Mouse (Mus musculus) intestine, embryonic 15.5 days (tissue): Measurements from ENCODE around the gene Astn1. TPM values are rescaled to one million over a fixed set of nuclear protein-coding genes. Genes with fewer than 3 reads are reported as not detected.

Experiments
- ATAC-seq: fragments of 200-750 bp; cut with Nextera tagmentation; 2 replicates; pipeline ENCODE4 v1.8.0; 2017; ENCODE audit warnings: moderate TSS enrichment, moderate library complexity
- H3K27ac ChIP-seq: fragments of 300-500 bp; sonication (generic); 2 replicates; pipeline ENCODE4 v1.5.1; 2015; ENCODE audit warnings: mild to moderate bottlenecking, inconsistent platforms
- H3K27me3 ChIP-seq: fragments of 300-500 bp; sonication (generic); replicated peaks from 2 replicates; pipeline ENCODE4 v1.6.1; 2015; ENCODE audit warnings: inconsistent platforms
- H3K36me3 ChIP-seq: fragments of 300-500 bp; sonication (generic); 2 replicates; pipeline ENCODE4 v1.6.1; 2015; ENCODE audit warnings: inconsistent platforms
- H3K4me1 ChIP-seq: fragments of 300-500 bp; sonication (generic); replicated peaks from 2 replicates; pipeline ENCODE4 v1.6.1; 2015; ENCODE audit warnings: inconsistent platforms
- H3K4me2 ChIP-seq: fragments of 300-500 bp; sonication (generic); replicated peaks from 2 replicates; pipeline ENCODE4 v1.6.1; 2015; ENCODE audit warnings: mild to moderate bottlenecking, inconsistent platforms
- H3K4me3 ChIP-seq: fragments of 300-500 bp; sonication (generic); replicated peaks from 2 replicates; pipeline ENCODE4 v1.5.1; 2015; ENCODE audit warnings: inconsistent platforms
- H3K9ac ChIP-seq: fragments of 300-500 bp; sonication (generic); 2 replicates; pipeline ENCODE4 v1.6.1; 2015; ENCODE audit warnings: inconsistent platforms
- H3K9me3 ChIP-seq: fragments of 300-500 bp; sonication (generic); 2 replicates; pipeline ENCODE4 v1.6.1; 2016; ENCODE audit warnings: inconsistent platforms
- WGBS: fragments of 180-500 bp; shearing (Covaris S2); methylation state at CpG from one replicate; pipeline ENCODE4 v1.1.7; 2015; 5-methylcytosine and 5-hydroxymethylcytosine counted together
- polyA plus RNA-seq: library from polyadenylated mRNA; unstranded; fragments of >200 nt; fragmentation: Nextera tagmentation; extraction: Ambion mirVana; gene quantifications from 2 replicates; pipeline ENCODE4 v1.2.1, GENCODE M21; 2015

Astn1 gene
- polyA plus RNA-seq, 1 experiment from 2014 or later: 1.1 TPM

DNA sequence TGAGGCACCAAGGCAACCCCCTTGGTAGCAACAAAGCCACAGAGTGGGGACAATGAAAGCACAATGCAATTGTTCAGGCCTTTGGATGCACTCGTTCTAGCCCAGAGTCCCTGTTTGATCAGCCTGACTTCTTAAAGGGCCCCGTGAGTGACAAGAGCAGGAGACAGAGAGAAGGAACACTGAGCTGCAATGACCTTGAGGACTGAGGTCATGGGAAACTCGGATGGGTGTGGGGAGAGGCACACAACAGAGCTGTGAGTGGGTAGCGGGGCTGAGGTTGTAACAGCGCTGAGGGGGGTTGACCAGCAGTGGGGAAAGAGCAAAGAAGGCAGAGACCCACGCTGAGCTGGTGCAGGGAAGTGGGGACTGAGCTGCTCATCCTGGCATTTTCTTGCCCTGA is 189.9 kb downstream of the Astn1 start:
- Histone ChIP-seq H3K27ac (no peak overlapping the region), H3K4me1 (no peaks in the 10 kb centered on the region), H3K9ac (no peak overlapping the region), H3K36me3 (no peaks in the 10 kb centered on the region), H3K4me3 (no peak overlapping the region), H3K27me3 (no peaks in the 10 kb centered on the region), H3K9me3 (no peaks in the 10 kb centered on the region), H3K4me2 (no peak overlapping the region)
- 52% methylated on average over 6 of the region's 6 CpGs for WGBS
- no peak for ATAC-seq

DNA sequence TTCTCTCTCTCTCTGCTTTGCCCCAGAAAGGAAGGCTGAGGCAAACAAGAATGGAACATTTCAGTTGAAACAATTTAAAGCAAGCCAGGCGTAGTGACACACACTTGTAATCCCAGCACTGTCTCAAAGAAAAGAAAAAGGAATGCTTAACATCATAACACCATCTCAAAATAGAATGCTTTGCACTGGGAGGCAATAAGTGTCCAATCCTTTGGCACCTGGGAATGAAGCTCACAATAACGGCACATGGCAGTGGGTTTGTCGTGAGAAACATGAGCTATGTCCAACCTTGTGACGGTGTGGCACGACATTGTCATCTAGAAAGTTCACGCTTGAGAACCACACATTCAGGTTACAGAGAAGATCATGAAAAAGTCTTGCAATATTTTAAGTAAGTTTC is 191.3 kb downstream of the Astn1 start:
- no peaks in the 10 kb centered on the region for H3K27me3 ChIP-seq
- no peak overlapping the region for H3K4me3 ChIP-seq
- no peak for ATAC-seq
- H3K4me1 ChIP-seq: no peaks in the 10 kb centered on the region
- H3K27ac ChIP-seq: no peak overlapping the region
- WGBS: 90% methylated on average over 6 of the region's 6 CpGs
- H3K36me3 ChIP-seq: no peaks in the 10 kb centered on the region
- H3K9me3 ChIP-seq: no peaks in the 10 kb centered on the region
- no peak overlapping the region for H3K9ac ChIP-seq
- no peak overlapping the region for H3K4me2 ChIP-seq

DNA sequence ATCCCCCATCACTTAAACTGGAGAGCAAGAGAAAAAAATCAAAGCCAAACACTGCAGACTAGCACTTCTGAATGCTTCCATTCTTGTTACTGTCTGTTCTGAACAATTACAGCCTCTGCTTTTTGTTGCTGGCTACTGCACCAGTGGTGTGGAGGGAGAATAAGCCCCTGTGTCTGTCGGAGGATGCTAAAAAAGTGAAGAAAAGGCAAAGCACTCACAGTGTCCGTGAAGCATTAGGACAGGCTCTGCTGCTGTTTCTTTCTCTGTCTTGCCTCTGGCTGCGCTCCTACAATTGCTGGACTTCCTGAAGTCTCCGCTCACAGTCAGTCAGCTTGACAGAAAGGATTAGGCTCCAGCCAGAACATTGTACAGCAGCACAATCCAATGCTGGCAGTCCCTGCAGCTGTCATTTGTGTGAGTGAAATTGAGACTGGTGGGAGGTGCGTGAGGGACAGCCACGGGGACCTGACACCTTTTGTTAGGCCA is 192.0 kb downstream of the Astn1 start:
- H3K9ac ChIP-seq: no peak overlapping the region
- no peaks in the 10 kb centered on the region for H3K4me1 ChIP-seq
- H3K4me2 ChIP-seq: no peak overlapping the region
- H3K36me3 ChIP-seq: no peaks in the 10 kb centered on the region
- no peak for ATAC-seq
- WGBS: 26% methylated on average over 6 of the region's 6 CpGs
- H3K9me3 ChIP-seq: no peaks in the 10 kb centered on the region
- H3K27ac ChIP-seq: no peak overlapping the region
- H3K4me3 ChIP-seq: no peak overlapping the region
- no peaks in the 10 kb centered on the region for H3K27me3 ChIP-seq

DNA sequence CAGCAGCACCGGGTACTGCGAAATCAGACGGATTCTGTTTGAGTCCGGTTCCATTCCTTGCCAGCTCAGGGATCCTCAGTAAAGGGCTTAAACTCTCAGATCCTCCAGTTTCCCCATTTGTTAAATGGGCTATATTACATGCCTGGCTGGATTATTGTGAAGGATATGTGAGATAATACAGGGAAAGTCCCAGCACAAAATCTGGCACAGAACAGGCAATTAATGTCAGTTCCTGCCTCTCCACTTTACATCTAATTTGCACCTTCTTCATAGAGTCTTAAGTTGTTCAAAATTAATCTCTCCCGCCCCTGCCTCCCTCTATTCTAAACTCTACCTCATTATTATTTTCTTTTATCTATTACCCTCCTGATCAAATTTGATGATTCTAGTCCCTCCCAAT is 211.1 kb downstream of the Astn1 start:
- Histone ChIP-seq H3K36me3 (no peaks in the 10 kb centered on the region), H3K9ac (no peak overlapping the region), H3K9me3 (no peaks in the 10 kb centered on the region), H3K4me3 (no peak overlapping the region), H3K4me2 (no peak overlapping the region), H3K27me3 (no peaks in the 10 kb centered on the region), H3K27ac (no peak overlapping the region), H3K4me1 (no peaks in the 10 kb centered on the region)
- no peak for ATAC-seq
- WGBS: 94% methylated on average over 5 of the region's 5 CpGs

DNA sequence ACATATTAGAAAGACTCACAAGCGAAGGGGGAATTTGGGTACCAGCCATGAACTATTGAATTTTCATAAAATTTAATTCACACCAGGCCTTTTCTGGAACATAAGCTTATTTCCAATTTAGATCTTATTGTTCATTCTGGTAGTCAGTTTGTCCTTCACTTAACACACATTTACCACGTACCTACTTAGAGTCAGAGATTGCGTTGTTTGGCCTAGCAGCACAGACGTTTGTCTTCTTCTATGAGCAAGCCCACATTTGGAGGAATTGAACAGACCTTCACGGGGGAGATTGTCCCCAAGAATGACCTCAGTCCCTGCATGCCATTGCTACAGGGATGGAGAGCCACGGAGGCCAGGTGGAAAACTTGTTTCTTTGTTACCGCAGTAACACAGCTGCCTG is 211.5 kb downstream of the Astn1 start:
- Histone ChIP-seq H3K9ac (no peak overlapping the region), H3K4me2 (no peak overlapping the region), H3K4me1 (no peaks in the 10 kb centered on the region), H3K27me3 (no peaks in the 10 kb centered on the region), H3K36me3 (no peaks in the 10 kb centered on the region), H3K9me3 (no peaks in the 10 kb centered on the region), H3K4me3 (no peak overlapping the region), H3K27ac (no peak overlapping the region)
- 81% methylated on average over 7 of the region's 7 CpGs for WGBS
- ATAC-seq: no peak

DNA sequence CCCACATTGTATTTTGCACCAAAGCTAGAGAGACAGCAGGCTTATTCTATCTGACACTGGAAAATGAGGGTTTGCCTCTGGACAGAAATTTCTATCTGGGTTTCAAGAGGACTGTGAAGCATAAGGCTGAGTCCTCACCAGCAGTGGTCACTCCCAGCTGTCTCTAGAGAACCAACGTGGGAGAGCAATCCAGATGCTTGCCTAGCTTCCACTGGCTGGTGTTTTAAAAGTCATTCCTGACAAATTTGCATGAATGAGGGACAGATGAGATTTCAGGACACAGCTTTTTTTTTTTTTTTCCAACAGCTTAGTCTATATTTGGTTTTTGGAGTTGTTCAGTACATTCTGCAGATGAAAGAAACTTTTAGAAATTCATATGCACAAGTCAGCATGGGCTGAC is 213.9 kb downstream of the Astn1 start:
- H3K27ac ChIP-seq: no peak overlapping the region
- no peaks in the 10 kb centered on the region for H3K9me3 ChIP-seq
- H3K4me2 ChIP-seq: no peak overlapping the region
- ATAC-seq: no peak
- no peak overlapping the region for H3K9ac ChIP-seq
- H3K27me3 ChIP-seq: no peaks in the 10 kb centered on the region
- H3K4me1 ChIP-seq: no peaks in the 10 kb centered on the region
- no peak overlapping the region for H3K4me3 ChIP-seq
- H3K36me3 ChIP-seq: no peaks in the 10 kb centered on the region
- 46% methylated on average over 1 of the region's 1 CpGs for WGBS

DNA sequence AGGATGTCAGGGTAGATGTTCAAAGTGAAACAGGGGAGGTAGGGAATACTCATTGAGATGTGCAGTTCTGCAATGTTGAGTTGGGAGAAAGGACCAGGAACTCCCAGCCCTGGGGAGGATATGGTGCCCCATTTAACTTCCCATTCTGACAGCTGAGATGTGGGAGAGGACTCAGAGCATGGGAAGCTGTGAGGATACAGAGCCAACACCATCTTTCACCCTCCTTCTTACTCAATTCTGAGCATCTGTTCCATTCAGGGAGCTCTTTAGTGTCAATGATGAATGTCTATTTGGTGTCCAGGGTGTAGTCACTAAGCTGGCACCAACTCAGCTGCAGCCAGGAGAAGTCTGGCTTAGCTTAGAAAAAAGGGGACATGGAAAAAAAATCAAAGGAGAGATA is 219.7 kb downstream of the Astn1 start:
- Histone ChIP-seq H3K36me3 (no peaks in the 10 kb centered on the region), H3K4me3 (no peak overlapping the region), H3K27ac (no peak overlapping the region), H3K9me3 (no peaks in the 10 kb centered on the region), H3K27me3 (no peaks in the 10 kb centered on the region), H3K4me2 (no peak overlapping the region), H3K9ac (no peak overlapping the region), H3K4me1 (no peaks in the 10 kb centered on the region)
- no peak for ATAC-seq

DNA sequence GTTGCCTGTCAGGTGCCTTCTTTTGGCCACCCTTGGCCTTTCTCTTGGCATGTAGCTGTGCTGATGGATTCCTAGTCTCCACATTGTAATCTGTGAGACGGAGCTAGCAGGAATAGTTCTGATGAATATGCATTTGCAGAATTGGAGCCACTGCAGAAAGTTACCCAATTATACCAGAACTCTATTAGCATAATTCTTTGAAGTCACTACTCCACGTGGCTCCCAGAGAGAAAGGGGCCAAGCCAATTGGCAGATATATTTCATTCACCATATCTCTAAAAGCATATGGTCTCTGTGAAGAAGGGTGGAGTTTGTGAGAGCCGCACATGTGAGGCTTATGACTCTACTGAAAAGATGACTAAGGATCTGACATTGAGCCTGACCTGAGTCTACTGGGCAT is 226.8 kb downstream of the Astn1 start:
- ATAC-seq: no peak
- Histone ChIP-seq H3K27ac (no peak overlapping the region), H3K9ac (no peak overlapping the region), H3K4me1 (no peaks in the 10 kb centered on the region), H3K4me2 (no peak overlapping the region), H3K4me3 (no peak overlapping the region), H3K36me3 (no peaks in the 10 kb centered on the region), H3K9me3 (no peaks in the 10 kb centered on the region), H3K27me3 (no peaks in the 10 kb centered on the region)
- WGBS: 79% methylated on average over 3 of the region's 3 CpGs

DNA sequence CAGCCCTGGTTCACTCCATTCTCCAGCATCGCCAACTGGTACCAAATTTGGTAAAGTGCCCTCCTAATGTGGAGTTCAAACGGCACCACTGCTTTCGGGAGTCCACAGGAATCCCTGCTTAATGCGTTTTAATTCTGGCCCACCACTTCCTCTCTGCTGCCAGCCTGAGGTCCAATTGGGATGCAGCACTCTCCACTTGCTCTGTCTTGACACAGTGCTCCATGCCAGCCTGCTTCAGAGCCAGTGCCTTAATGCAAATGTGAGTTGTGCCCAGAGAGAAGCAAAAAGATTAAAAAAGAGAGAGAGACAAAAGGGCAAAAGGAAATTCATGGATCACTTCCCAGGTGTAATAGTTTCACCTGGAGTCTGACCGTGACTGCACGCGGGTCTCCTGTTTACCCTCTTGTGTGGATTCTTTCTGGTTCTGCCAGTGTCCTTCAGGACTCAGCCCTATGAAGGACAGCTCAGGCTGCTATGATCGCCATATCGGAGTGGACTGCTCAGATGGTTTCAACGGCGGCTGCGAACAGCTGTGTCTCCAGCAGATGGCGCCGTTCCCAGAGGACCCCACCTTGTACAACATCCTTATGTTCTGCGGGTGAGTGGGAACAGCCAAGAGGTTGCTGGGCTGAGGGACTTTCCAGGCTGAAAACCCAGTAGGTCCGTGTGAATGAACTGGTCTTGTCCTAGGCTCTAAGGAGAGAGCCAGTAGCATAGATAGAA is 234.8 kb downstream of the Astn1 start:
- H3K9ac ChIP-seq: no peak overlapping the region
- H3K4me1 ChIP-seq: no peaks in the 10 kb centered on the region
- no peak overlapping the region for H3K4me2 ChIP-seq
- H3K36me3 ChIP-seq: no peaks in the 10 kb centered on the region
- WGBS: 27% methylated on average over 16 of the region's 16 CpGs
- H3K9me3 ChIP-seq: no peaks in the 10 kb centered on the region
- no peak overlapping the region for H3K27ac ChIP-seq
- no peak overlapping the region for H3K4me3 ChIP-seq
- peak; percentile 51; the same call in 1 of the 2 replicates for ATAC-seq
- no peaks in the 10 kb centered on the region for H3K27me3 ChIP-seq

DNA sequence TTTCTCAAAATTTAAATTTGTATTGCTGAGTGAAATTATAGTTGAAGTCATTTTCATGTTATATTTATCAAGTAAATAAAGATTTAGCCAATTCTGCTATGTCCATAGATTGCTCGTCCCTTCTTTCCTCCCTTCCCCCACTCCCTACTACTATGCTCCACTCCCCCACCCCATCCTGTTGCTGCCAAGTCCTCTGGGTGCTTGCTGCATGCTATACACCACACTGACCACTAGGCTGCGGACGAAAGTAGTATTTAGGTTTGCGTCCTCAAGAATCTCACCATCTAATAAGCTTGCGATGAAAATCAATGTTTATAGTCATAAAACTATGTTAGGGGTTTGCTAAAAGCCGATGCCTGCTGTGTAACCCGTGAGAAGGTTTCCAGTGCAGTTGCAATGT is 235.9 kb downstream of the Astn1 start:
- Histone ChIP-seq H3K27me3 (no peaks in the 10 kb centered on the region), H3K4me3 (no peak overlapping the region), H3K9me3 (no peaks in the 10 kb centered on the region), H3K27ac (no peak overlapping the region), H3K4me2 (no peak overlapping the region), H3K36me3 (no peaks in the 10 kb centered on the region), H3K4me1 (no peaks in the 10 kb centered on the region), H3K9ac (no peak overlapping the region)
- WGBS: 74% methylated on average over 7 of the region's 7 CpGs
- no peak for ATAC-seq

DNA sequence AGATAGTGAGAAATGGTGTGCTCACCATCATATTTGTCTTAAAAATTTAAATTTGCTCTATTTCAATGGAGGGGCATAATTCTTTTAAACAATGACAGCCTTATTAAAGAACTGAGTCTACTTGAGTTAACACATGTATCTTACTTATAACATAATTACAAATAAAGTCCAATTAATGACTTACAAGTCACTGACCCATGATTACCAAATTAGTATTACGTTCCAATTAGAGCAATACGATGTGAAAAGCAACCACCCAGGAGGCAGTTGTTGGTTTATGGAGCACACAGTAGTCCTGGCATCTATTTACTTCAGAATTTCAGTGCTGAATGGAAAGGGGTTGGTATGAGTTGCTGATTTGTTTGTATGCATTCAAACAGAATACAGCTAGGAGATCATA is 237.4 kb downstream of the Astn1 start:
- WGBS: 92% methylated on average over 2 of the region's 2 CpGs
- no peaks in the 10 kb centered on the region for H3K9me3 ChIP-seq

DNA sequence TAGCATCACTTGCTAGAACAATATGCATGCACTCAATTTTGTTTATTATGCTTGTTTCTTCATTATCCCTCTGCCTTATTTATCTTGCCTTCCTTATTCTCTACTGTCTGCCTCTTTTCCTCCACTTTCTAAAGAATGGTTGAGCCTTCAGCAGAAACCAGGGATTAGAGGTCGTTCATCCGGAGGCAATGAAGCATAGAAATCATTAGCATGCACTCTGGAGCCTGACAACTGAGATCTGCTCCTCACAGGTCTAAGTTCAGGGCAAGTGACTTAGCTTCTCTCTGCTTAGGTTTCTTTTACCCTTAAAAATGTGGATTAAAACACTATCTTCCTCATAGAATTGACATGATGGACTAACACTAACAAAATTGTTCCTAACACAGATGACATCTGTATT is 241.0 kb downstream of the Astn1 start:
- H3K27ac ChIP-seq: no peak overlapping the region
- no peak for ATAC-seq
- no peak overlapping the region for H3K4me2 ChIP-seq
- H3K27me3 ChIP-seq: no peaks in the 10 kb centered on the region
- no peaks in the 10 kb centered on the region for H3K9me3 ChIP-seq
- no peaks in the 10 kb centered on the region for H3K36me3 ChIP-seq
- H3K9ac ChIP-seq: no peak overlapping the region
- WGBS: 61% methylated on average over 2 of the region's 2 CpGs
- H3K4me3 ChIP-seq: no peak overlapping the region
- H3K4me1 ChIP-seq: no peaks in the 10 kb centered on the region

More for the DNA sequence above, 237.4 kb downstream of the Astn1 start:
- Histone ChIP-seq H3K36me3 (no peaks in the 10 kb centered on the region), H3K27me3 (no peaks in the 10 kb centered on the region), H3K4me3 (no peak overlapping the region), H3K9ac (no peak overlapping the region), H3K4me2 (no peak overlapping the region), H3K27ac (no peak overlapping the region), H3K4me1 (no peaks in the 10 kb centered on the region)
- ATAC-seq: no peak

DNA sequence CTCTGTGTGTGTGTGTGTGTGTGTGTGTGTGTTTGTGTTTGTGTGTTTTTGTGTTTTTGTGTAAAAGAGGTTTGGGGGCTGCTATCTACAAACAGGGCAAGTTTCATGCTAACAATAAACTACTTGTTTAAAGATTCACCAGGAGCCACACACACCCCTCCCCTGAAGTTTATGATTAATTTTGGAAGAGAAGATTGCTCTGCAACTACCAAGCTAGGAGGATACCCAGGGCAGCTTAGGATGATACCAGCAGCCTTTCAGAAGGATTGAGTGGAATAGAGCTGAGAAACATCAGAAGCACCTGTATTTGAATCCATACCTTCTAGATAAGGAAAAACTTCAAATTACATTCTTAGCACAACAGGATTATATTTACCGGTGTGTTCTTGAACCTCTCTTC is 242.1 kb downstream of the Astn1 start:
- H3K27ac ChIP-seq: no peak overlapping the region
- WGBS: 74% methylated on average over 1 of the region's 1 CpGs

More for the DNA sequence above, 242.1 kb downstream of the Astn1 start:
- no peaks in the 10 kb centered on the region for H3K36me3 ChIP-seq
- no peak for ATAC-seq
- no peaks in the 10 kb centered on the region for H3K9me3 ChIP-seq
- H3K9ac ChIP-seq: no peak overlapping the region
- no peak overlapping the region for H3K4me2 ChIP-seq
- no peak overlapping the region for H3K4me3 ChIP-seq
- H3K4me1 ChIP-seq: no peaks in the 10 kb centered on the region
- H3K27me3 ChIP-seq: no peaks in the 10 kb centered on the region
